Mouse (Mus musculus) E14TG2a.4 (cell line): ENCODE measurements around the gene Entpd1.

ENCODE experiments used
- H3K27me3 ChIP-seq: 2 replicates; pipeline ENCODE4 v1.6.1; 2014; ENCODE audit warnings: low read length, control low read depth; ENCODE audit not compliant: insufficient read depth
- H3K36me3 ChIP-seq: 2 replicates; pipeline ENCODE4 v1.6.1; 2014; ENCODE audit warnings: low read length, control low read depth; ENCODE audit not compliant: insufficient read depth
- H3K4me1 ChIP-seq: replicated peaks from 2 replicates; pipeline ENCODE4 v1.6.1; 2014; ENCODE audit warnings: low read depth, low read length, control low read depth
- H3K4me3 ChIP-seq: replicated peaks from 2 replicates; pipeline ENCODE4 v1.5.1; 2014; ENCODE audit warnings: mild to moderate bottlenecking, low read length
- H3K9me3 ChIP-seq: 2 replicates; pipeline ENCODE4 v1.6.1; 2014; ENCODE audit warnings: low read length, control low read depth
- CTCF ChIP-seq: conservative IDR thresholded peaks from 2 replicates; pipeline ENCODE4 v1.5.1; 2014; ENCODE audit warnings: low read length
- NANOG ChIP-seq: IDR thresholded peaks from 2 replicates; pipeline ENCODE4 v1.6.1; 2014; ENCODE audit warnings: borderline replicate concordance, low read length, mixed read lengths
- POU5F1 ChIP-seq: IDR thresholded peaks from 2 replicates; pipeline ENCODE4 v1.6.1; 2014; ENCODE audit warnings: low read length, borderline replicate concordance

Gene Entpd1

DNA sequence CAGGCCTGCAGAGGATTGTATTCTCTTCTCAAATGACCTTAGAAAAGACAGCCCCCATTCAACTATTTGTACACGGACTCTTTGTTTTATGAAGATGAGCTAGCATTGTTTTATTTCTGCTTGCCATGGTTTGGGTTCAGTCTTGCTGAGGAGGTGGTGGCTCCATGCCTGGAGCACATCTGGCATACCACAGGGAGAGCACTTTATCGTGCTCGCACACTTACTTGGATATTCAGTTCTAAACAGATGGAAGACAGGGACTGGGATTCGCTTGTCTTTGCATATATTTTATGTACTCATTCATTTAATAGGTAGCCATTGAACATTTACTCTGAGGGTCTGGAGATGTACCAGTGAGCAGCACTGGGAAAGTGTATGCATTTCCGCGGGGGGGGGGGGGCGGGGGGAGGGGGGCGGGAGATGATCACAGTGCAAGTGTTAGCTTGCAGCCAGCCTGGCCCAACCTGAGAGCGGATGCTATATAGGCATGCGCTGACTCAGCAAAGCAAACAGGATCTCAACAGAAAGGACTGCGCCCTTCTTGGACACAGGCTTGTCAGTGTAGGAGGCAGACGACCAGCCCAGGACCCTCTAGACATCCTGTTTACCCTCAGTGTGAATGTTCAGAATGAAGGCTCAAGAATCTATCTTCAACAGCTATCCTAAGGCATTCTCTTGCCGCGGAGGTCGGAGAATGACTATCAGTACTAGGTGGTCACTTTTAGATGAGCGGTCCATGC is 100.9 kb downstream of the Entpd1 start:
- Histone ChIP-seq H3K27me3 (no peaks in the 10 kb centered on the region), H3K4me1 (peaks cover 6% of the 10 kb centered on the region), H3K36me3 (no peaks in the 10 kb centered on the region), H3K9me3 (no peaks in the 10 kb centered on the region), H3K4me3 (no peak overlapping the region)
- TF ChIP-seq POU5F1 (no peak), NANOG (no peak), CTCF (no peak)

DNA sequence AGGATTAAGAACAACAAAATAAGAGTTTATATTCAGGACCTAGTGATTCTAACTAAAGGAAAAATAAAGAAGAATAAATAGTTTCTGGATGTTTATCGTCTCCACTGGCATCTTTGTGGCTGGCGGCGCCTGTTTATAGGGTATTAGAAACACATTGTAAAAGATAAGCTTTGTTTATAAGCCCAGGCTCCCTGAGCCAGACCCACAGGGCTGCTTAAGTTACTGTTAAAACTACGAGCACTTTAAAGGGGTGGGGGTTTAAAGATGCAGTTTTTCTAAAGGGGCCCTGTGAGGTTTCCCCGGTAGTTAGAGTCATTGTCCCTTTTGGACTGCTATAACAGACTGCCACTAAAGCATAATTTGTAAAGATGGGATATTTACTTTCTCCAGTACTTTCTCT is 102.5 kb downstream of the Entpd1 start:
- H3K9me3 ChIP-seq, result no peaks in the 10 kb centered on the region
- H3K27me3 ChIP-seq, result peaks cover 7% of the 10 kb centered on the region; the same call in 1 of the 2 replicates
- TF ChIP-seq POU5F1 (no peak), NANOG (no peak), CTCF (no peak)
- H3K36me3 ChIP-seq, result no peaks in the 10 kb centered on the region
- no peak overlapping the region for H3K4me3 ChIP-seq
- peaks cover 6% of the 10 kb centered on the region for H3K4me1 ChIP-seq

DNA sequence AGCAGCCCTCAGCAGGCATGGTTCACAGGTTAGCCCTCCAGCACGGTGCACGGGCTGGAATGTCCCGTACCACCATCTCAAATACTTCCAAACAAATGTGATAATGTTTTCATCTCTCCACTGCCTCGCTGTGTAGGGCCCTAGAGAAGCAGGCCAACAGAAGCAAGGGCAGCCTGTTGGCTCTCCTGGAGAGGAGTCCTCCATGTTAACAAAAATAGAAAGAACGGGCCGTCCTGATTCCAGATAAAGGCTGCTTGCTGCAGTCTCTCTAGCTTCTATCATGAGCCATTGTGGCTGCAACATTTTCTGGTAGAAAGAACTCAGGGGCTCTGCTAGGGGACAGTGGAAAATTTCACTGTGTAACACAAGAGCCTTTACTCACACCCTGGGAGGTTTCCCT is 104.8 kb downstream of the Entpd1 start:
- no peak for TF ChIP-seq CTCF
- TF ChIP-seq POU5F1, result no peak
- TF ChIP-seq NANOG, result no peak
- H3K4me1 ChIP-seq, result peaks cover 15% of the 10 kb centered on the region
- no peak overlapping the region for H3K4me3 ChIP-seq
- H3K9me3 ChIP-seq, result no peaks in the 10 kb centered on the region
- H3K27me3 ChIP-seq, result peaks cover 7% of the 10 kb centered on the region; the same call in 1 of the 2 replicates
- H3K36me3 ChIP-seq, result no peaks in the 10 kb centered on the region

DNA sequence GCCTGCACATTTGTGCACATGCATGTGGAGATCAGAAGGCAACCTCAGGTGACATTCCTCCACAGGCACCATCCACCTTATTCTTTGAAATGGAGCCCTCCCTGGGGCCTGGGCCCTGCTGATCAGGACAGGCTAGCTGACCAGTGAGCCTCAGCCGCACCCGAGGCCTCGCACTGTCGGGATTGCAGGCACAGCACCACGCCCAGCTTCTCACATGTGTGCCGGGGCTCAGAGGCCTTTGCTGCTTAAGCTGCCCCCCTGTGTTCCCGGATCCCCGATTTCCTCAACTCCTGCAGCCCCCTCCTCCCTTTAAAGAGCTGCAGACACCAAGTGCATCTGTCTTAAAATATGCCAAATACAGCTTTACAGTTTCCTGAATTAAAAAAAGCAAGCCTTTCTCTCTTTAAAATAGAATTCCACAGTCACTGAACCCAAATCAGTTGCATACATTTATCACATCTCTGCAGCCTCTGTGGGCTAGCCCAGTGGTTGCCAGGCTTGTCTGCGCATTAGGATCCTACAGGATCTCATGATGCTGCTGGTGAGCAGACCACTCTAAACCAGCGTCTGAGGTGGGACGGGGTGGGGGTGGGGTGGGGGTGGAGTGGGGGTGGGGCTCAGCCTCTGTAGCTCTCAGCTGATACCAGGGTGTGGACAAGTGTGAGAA is 107.4 kb downstream of the Entpd1 start:
- Histone ChIP-seq H3K9me3 (no peaks in the 10 kb centered on the region), H3K4me3 (no peak overlapping the region), H3K36me3 (no peaks in the 10 kb centered on the region), H3K27me3 (peaks cover 13% of the 10 kb centered on the region), H3K4me1 (peaks cover 26% of the 10 kb centered on the region)
- TF ChIP-seq NANOG, result no peak
- TF ChIP-seq CTCF, result no peak
- no peak for TF ChIP-seq POU5F1

DNA sequence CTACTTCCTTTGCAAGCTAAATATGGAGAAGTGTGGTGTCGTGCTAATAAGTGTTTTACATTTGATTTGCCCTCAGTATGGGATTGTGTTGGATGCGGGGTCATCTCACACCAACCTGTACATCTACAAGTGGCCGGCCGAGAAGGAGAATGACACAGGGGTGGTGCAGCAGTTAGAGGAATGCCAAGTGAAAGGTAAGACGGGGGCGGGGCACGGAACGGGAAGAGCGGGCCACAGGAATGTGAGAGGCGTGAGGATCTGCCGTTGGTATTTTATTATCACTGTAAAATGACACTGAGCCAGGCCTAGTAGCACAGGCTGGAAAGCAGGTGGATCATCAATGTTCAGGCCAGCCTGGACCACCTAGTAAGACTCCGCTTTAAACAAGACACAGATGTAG is 108.2 kb downstream of the Entpd1 start:
- Histone ChIP-seq H3K27me3 (peaks cover 13% of the 10 kb centered on the region), H3K36me3 (no peaks in the 10 kb centered on the region), H3K4me3 (no peak overlapping the region), H3K9me3 (no peaks in the 10 kb centered on the region), H3K4me1 (peaks cover 26% of the 10 kb centered on the region)
- TF ChIP-seq CTCF, result no peak
- TF ChIP-seq NANOG, result no peak
- TF ChIP-seq POU5F1, result no peak

DNA sequence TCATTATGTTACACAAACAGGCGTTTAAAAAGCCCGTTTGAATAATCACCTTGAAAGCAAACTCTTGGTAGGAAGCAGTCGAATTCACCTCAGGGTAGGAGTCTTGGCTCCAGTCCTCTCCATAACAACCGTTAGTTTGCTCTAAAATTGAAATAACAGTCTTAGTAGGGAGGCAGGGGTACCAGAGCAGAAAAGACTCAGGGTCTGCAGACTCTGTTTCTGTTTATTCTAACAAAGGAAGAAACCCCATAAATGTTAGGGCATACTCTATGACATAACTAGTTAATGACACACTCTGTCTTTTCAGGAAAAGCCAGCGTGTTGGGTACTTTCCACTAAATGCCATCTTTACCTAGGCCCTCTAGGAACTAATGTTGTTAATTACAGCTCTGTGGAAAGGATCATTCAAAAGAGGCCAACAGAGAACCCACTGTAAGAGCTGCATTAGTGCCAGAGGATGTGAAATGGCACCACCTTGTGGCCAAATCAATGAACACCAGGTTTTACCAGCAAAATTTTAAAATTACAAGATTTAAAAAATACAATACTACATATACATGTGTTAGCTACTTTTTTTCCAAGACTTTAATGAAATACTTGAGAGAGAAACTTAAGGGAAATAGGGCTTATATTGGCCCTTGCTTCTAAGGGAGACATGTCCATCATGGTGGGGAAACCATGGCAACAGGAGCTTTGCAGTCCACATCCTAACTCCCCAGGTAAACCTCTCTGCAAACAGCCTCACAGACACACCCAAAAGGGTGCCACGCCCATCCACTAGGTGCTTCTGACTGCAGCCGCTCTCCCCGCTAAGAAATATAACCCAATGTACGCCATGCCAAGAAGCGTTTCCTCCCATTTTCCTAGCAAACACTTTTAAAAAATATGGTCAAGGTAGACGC is 110.2 kb downstream of the Entpd1 start:
- no peak overlapping the region for H3K4me3 ChIP-seq
- TF ChIP-seq CTCF (peak; percentile 66), POU5F1 (no peak), NANOG (no peak)
- peaks cover 13% of the 10 kb centered on the region for H3K27me3 ChIP-seq
- no peaks in the 10 kb centered on the region for H3K36me3 ChIP-seq
- H3K9me3 ChIP-seq, result no peaks in the 10 kb centered on the region
- H3K4me1 ChIP-seq, result peaks cover 26% of the 10 kb centered on the region

DNA sequence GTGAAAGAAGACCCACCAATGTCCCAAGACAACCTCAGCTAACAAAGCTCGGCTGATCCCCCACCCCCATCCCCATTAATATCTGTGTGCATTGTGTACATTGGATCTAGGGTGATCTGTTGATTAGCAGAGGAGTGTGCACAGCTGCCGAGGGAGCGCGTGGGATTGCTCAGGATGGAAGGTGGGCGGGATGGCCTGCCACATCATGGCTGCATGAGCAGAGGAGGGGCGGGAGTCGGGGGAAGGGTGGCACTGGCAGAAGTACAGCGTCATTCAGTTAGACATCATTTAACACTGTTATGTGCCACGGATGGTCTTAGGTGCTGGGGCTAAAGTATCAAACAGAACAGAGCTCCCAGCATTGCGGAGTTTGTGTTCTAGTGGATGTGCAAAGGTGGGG is 111.3 kb downstream of the Entpd1 start:
- Histone ChIP-seq H3K4me1 (peaks cover 26% of the 10 kb centered on the region), H3K4me3 (0 out of 2 replicates have a peak overlapping the region, but pooled peaks have one; percentile 10), H3K36me3 (no peaks in the 10 kb centered on the region), H3K9me3 (no peaks in the 10 kb centered on the region), H3K27me3 (peaks cover 13% of the 10 kb centered on the region)
- TF ChIP-seq CTCF, result no peak
- no peak for TF ChIP-seq NANOG
- no peak for TF ChIP-seq POU5F1

DNA sequence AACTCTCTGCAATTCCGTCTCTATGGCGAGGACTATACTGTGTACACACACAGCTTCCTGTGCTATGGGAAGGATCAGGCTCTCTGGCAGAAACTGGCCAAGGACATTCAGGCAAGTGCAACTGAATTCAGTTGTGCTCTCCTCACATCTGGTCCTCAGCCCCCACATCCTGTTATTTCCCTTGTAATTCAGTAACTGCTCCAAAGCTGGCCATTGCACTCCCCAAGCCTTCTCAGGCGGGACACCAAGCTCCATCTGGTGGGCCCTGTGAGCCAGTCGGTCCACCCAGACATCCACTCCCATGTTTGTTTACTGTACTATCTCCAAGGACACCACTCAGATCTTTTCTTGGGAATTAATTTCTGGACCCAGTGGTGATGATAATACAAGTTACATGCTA is 114.0 kb downstream of the Entpd1 start:
- Histone ChIP-seq H3K4me1 (peaks cover 11% of the 10 kb centered on the region), H3K9me3 (no peaks in the 10 kb centered on the region), H3K4me3 (no peak overlapping the region), H3K27me3 (peaks cover 6% of the 10 kb centered on the region; the same call in 1 of the 2 replicates), H3K36me3 (no peaks in the 10 kb centered on the region)
- TF ChIP-seq NANOG, result no peak
- no peak for TF ChIP-seq POU5F1
- TF ChIP-seq CTCF, result no peak
